Mouse (Mus musculus): ENCODE measurements around the gene Zfp322a.
"Not testable (repeated sequence)": the region's sequence is repeated elsewhere in the genome, so short reads cannot be mapped to it uniquely, and the experiment has no call there.

The Zfp322a gene

GRCm38 (mm10) chr13:23312909-23313669 is 55.9 kb downstream of the Zfp322a start:
- DNase-seq, result no peak

- DNase-seq, result no peak
Observed at GRCm38 (mm10) chr13:23310036-23310435, 59.0 kb downstream of the Zfp322a start.

GRCm38 (mm10) chr13:23309495-23310011 is 59.5 kb downstream of the Zfp322a start:
- no peak for DNase-seq

DNA sequence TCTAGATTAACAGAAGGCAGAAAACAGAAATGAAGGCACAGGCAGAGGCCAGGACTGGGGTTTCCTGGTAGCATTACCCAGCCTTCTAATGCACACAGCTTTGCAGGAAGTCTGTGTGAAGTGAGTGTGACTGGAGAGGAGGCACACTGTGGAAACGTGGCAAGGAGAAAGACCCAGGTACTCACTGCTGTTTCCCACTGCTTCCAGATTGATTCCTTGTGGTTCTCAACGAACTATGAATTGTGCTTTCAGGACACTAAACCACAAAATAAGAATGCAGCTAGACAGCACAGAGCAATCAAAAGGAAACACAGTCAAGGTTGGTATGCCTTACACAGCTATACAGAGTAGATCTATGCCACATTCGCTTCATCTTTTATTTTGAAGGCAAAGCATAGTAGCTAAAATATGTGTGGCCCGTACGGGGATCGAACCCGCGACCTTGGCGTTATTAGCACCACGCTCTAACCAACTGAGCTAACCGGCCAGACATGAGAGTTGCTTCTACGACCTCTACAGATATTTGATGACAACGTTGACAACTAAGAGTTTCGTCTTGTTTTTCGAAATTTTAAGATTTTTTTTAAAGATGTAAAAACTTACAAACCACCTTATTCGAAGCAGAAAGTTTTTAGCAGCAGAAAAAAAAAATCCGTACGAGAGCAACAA is 60.2 kb downstream of the Zfp322a start:
- DNase-seq, result not testable (repeated sequence)

DNA sequence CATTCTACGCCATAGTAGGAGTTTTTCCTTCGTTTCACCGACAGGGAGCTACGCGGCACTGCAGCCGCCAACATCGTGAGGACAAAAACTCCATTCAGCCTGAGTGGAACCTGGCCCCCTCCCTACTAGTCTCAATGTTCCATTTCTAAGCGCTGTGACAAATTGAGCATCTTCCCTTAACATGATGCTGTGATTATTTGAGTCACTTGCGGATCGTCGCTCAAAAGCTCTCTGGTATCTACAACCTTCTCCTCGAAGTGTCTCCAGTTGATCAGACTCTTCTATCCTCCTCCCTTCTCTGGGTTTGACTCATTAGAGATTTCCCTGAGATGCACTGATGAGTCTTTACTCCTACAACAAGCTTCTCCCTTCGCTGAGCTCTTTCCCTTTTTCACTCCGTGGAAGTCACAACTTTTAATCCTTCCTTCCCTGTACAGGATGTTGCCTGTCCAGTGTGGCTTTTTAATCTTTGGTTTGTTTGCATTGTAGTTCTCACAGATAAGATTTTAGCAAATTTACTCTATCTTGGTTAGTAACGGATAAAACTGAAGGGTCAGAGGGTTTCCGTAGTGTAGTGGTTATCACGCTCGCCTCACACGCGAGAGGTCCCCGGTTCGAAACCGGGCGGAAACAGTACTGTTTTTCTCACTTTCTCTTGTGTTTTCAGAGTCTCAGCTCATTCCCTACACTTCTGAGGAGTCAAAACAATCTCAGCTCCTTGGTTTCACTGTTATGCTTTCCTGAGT is 61.8 kb downstream of the Zfp322a start:
- no peak for DNase-seq

DNA sequence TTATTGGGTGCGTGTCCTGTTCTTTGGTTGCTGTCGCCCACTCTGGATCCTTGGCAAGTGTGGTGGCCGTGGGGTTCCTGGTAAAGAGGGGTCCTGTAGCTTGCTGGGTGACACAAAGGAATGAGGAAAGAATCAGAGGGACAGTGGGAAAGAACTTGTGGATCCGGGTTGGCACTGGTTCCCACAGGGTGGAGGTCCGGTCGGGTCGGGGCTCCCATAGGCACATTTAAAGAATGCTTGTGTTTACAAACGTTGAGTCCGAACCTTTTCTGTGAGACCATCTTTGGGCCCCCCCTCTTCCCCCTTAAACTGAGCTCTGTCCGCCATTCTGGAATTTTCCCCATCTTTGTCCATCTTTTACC is 62.3 kb downstream of the Zfp322a start:
- no peak for DNase-seq
